Mouse (Mus musculus): ENCODE data around the gene Wdr46. TPM values are rescaled to one million over a fixed set of nuclear protein-coding genes. Genes with fewer than 3 reads are reported as not detected.
"Not testable (repeated sequence)": the region's sequence is repeated elsewhere in the genome, so short reads cannot be mapped to it uniquely, and the experiment has no call there.

The Wdr46 gene
- polyA plus RNA-seq, 1 experiment from 2014 or later, result 56.1 TPM

- Histone ChIP-seq H3K4me3 (peak overlapping the region; percentile 65), H3K27me3 (ENCODE audit: poor library complexity, severe bottlenecking) (peaks cover 38% of the 10 kb centered on the region), H3K4me1 (peaks cover 35% of the 10 kb centered on the region)
- WGBS, result 11% methylated on average over 8 of the region's 8 CpGs
- not testable (repeated sequence) for H3K9me3 ChIP-seq; H3K27ac ChIP-seq; H3K36me3 ChIP-seq (replicated peaks)
- DNase-seq (ENCODE audit: extremely low spot score, low spot score), result peak; percentile 60
These were observed 41.7 kb downstream of the Wdr46 start for GRCm38 (mm10) chr17:33982136-33982535.

GRCm38 (mm10) chr17:33991788-33992664 lies 51.6 kb downstream of the Wdr46 start:
- DNase-seq (ENCODE audit: extremely low spot score, low spot score), result peak; percentile 76
- Histone ChIP-seq H3K9me3 (no peaks in the 10 kb centered on the region), H3K4me1 (no peaks in the 10 kb centered on the region), H3K27ac (no peak overlapping the region), H3K36me3 (replicated peaks) (no peaks in the 10 kb centered on the region), H3K4me3 (no peak overlapping the region; the same call in 1 of the 2 replicates), H3K27me3 (ENCODE audit: poor library complexity, severe bottlenecking) (peaks cover 11% of the 10 kb centered on the region)
- WGBS, result 31% methylated on average over 10 of the region's 10 CpGs

- WGBS, result 92% methylated on average over 8 of the region's 8 CpGs
- Histone ChIP-seq H3K4me1 (peaks cover 9% of the 10 kb centered on the region), H3K27me3 (ENCODE audit: poor library complexity, severe bottlenecking) (peaks cover 31% of the 10 kb centered on the region), H3K27ac (no peak overlapping the region), H3K4me3 (no peak overlapping the region), H3K36me3 (replicated peaks) (no peaks in the 10 kb centered on the region), H3K9me3 (no peaks in the 10 kb centered on the region)
- no peak for DNase-seq (ENCODE audit: extremely low spot score, low spot score)
These were observed 54.5 kb downstream of the Wdr46 start for GRCm38 (mm10) chr17:33994959-33995358.

- WGBS, result 76% methylated on average over 3 of the region's 3 CpGs
- Histone ChIP-seq H3K27me3 (ENCODE audit: poor library complexity, severe bottlenecking) (peaks cover 38% of the 10 kb centered on the region), H3K9me3 (no peaks in the 10 kb centered on the region), H3K36me3 (replicated peaks) (no peaks in the 10 kb centered on the region), H3K27ac (no peak overlapping the region), H3K4me1 (peaks cover 16% of the 10 kb centered on the region), H3K4me3 (no peak overlapping the region)
- no peak for DNase-seq (ENCODE audit: extremely low spot score, low spot score)
These were observed 55.2 kb downstream of the Wdr46 start for GRCm38 (mm10) chr17:33995651-33996050.

GRCm38 (mm10) chr17:33997025-33997424 lies 56.6 kb downstream of the Wdr46 start:
- 98% methylated on average over 2 of the region's 2 CpGs for WGBS
- Histone ChIP-seq H3K27me3 (ENCODE audit: poor library complexity, severe bottlenecking) (peaks cover 52% of the 10 kb centered on the region), H3K4me1 (peaks cover 17% of the 10 kb centered on the region)
- H3K27ac ChIP-seq; DNase-seq (ENCODE audit: extremely low spot score, low spot score); H3K4me3 ChIP-seq; H3K36me3 ChIP-seq (replicated peaks); H3K9me3 ChIP-seq: not testable (repeated sequence)

GRCm38 (mm10) chr17:33998697-33999096 lies 58.2 kb downstream of the Wdr46 start:
- 0 out of 2 replicates have a peak overlapping the region, but pooled peaks have one; percentile 73 for H3K4me3 ChIP-seq
- peaks cover 20% of the 10 kb centered on the region for H3K4me1 ChIP-seq
- not testable (repeated sequence) for H3K9me3 ChIP-seq; DNase-seq (ENCODE audit: extremely low spot score, low spot score); H3K27ac ChIP-seq; H3K36me3 ChIP-seq (replicated peaks)
- WGBS, result 71% methylated on average over 5 of the region's 5 CpGs
- H3K27me3 ChIP-seq (ENCODE audit: poor library complexity, severe bottlenecking), result peaks cover 55% of the 10 kb centered on the region

Other genes starting within 250 kb of the Wdr46 start
- gene March2, start 222.0 kb upstream of the Wdr46 start, polyA plus RNA-seq (2016; fragmentation: Nextera tagmentation; extraction: Ambion mirVana), result 29.5 and 33.1 TPM in 2 replicates
- gene Rab11b, start 180.1 kb upstream of the Wdr46 start, polyA plus RNA-seq (2016; fragmentation: Nextera tagmentation; extraction: Ambion mirVana), result 338 and 346 TPM in 2 replicates
- gene Angptl4, start 158.8 kb upstream of the Wdr46 start, polyA plus RNA-seq (2016; fragmentation: Nextera tagmentation; extraction: Ambion mirVana), result 21.4 and 22.4 TPM in 2 replicates
- 22.7 and 27.9 TPM in 2 replicates for gene Kank3, start 130.1 kb upstream of the Wdr46 start, polyA plus RNA-seq (2016; fragmentation: Nextera tagmentation; extraction: Ambion mirVana)
- gene Rps28, start 116.1 kb upstream of the Wdr46 start, polyA plus RNA-seq (2016; fragmentation: Nextera tagmentation; extraction: Ambion mirVana), result 848 and 864 TPM in 2 replicates
- gene Ndufa7, start 116.1 kb upstream of the Wdr46 start, polyA plus RNA-seq (2016; fragmentation: Nextera tagmentation; extraction: Ambion mirVana), result 439 and 441 TPM in 2 replicates
- 86.6 and 89.0 TPM in 2 replicates for gene Cd320, start 97.6 kb upstream of the Wdr46 start, polyA plus RNA-seq (2016; fragmentation: Nextera tagmentation; extraction: Ambion mirVana)
- gene Gm7029, start 66.8 kb upstream of the Wdr46 start, polyA plus RNA-seq (2016; fragmentation: Nextera tagmentation; extraction: Ambion mirVana), result not detected in 2 replicates
- 6.6 and 8.1 TPM in 2 replicates for gene Kifc1, start 50.0 kb upstream of the Wdr46 start, polyA plus RNA-seq (2016; fragmentation: Nextera tagmentation; extraction: Ambion mirVana)
- gene Platr17, start 35.5 kb upstream of the Wdr46 start, polyA plus RNA-seq (2016; fragmentation: Nextera tagmentation; extraction: Ambion mirVana), result 0.19 and 0.39 TPM in 2 replicates
- 85.9 and 90.8 TPM in 2 replicates for gene Daxx, start 31.2 kb upstream of the Wdr46 start, polyA plus RNA-seq (2016; fragmentation: Nextera tagmentation; extraction: Ambion mirVana)
- gene Tapbp, start 24.8 kb upstream of the Wdr46 start, polyA plus RNA-seq (2016; fragmentation: Nextera tagmentation; extraction: Ambion mirVana), result 14.1 TPM in 2 replicates
- 21.2 and 23.2 TPM in 2 replicates for gene Zbtb22, start 24.8 kb upstream of the Wdr46 start, polyA plus RNA-seq (2016; fragmentation: Nextera tagmentation; extraction: Ambion mirVana)
- 39.3 and 46.7 TPM in 2 replicates for gene Rgl2, start 11.1 kb upstream of the Wdr46 start, polyA plus RNA-seq (2016; fragmentation: Nextera tagmentation; extraction: Ambion mirVana)
- gene Pfdn6, start 317 bp upstream of the Wdr46 start, polyA plus RNA-seq (2016; fragmentation: Nextera tagmentation; extraction: Ambion mirVana), result 239 and 242 TPM in 2 replicates
- gene B3galt4, start 10.8 kb downstream of the Wdr46 start, polyA plus RNA-seq (2016; fragmentation: Nextera tagmentation; extraction: Ambion mirVana), result 3.3 and 3.7 TPM in 2 replicates
- gene Vps52, start 15.2 kb downstream of the Wdr46 start, polyA plus RNA-seq (2016; fragmentation: Nextera tagmentation; extraction: Ambion mirVana), result 49.4 and 51.3 TPM in 2 replicates
- gene Rps18, start 15.3 kb downstream of the Wdr46 start, polyA plus RNA-seq (2016; fragmentation: Nextera tagmentation; extraction: Ambion mirVana), result 1,596 and 1,663 TPM in 2 replicates
- gene H2-K1, start 59.7 kb downstream of the Wdr46 start, polyA plus RNA-seq (2016; fragmentation: Nextera tagmentation; extraction: Ambion mirVana), result 51.2 and 51.8 TPM in 2 replicates
- gene Ring1, start 84.0 kb downstream of the Wdr46 start, polyA plus RNA-seq (2016; fragmentation: Nextera tagmentation; extraction: Ambion mirVana), result 11.4 and 12.4 TPM in 2 replicates
- 95.4 and 96.4 TPM in 2 replicates for gene H2-Ke6, start 87.4 kb downstream of the Wdr46 start, polyA plus RNA-seq (2016; fragmentation: Nextera tagmentation; extraction: Ambion mirVana)
- gene Slc39a7, start 91.0 kb downstream of the Wdr46 start, polyA plus RNA-seq (2016; fragmentation: Nextera tagmentation; extraction: Ambion mirVana), result 203 and 206 TPM in 2 replicates
- gene Rxrb, start 91.2 kb downstream of the Wdr46 start, polyA plus RNA-seq (2016; fragmentation: Nextera tagmentation; extraction: Ambion mirVana), result 44.5 and 48.3 TPM in 2 replicates
- 0.74 and 0.75 TPM in 2 replicates for gene Col11a2, start 98.8 kb downstream of the Wdr46 start, polyA plus RNA-seq (2016; fragmentation: Nextera tagmentation; extraction: Ambion mirVana)
- 0.12 and 0.43 TPM in 2 replicates for gene H2-Oa, start 151.7 kb downstream of the Wdr46 start, polyA plus RNA-seq (2016; fragmentation: Nextera tagmentation; extraction: Ambion mirVana)
- 4.5 and 6.9 TPM in 2 replicates for gene H2-DMa, start 178.9 kb downstream of the Wdr46 start, polyA plus RNA-seq (2016; fragmentation: Nextera tagmentation; extraction: Ambion mirVana)
- gene Brd2, start 182.0 kb downstream of the Wdr46 start, polyA plus RNA-seq (2016; fragmentation: Nextera tagmentation; extraction: Ambion mirVana), result 121 and 134 TPM in 2 replicates
- 0.16 and 0.26 TPM in 2 replicates for gene H2-DMb2, start 202.6 kb downstream of the Wdr46 start, polyA plus RNA-seq (2016; fragmentation: Nextera tagmentation; extraction: Ambion mirVana)
- gene H2-DMb1, start 212.4 kb downstream of the Wdr46 start, polyA plus RNA-seq (2016; fragmentation: Nextera tagmentation; extraction: Ambion mirVana), result 0.24 and 0.81 TPM in 2 replicates
- 1.4 and 1.7 TPM in 2 replicates for gene Tap1, start 246.9 kb downstream of the Wdr46 start, polyA plus RNA-seq (2016; fragmentation: Nextera tagmentation; extraction: Ambion mirVana)
- 0.79 and 1.3 TPM in 2 replicates for gene Psmb9, start 247.1 kb downstream of the Wdr46 start, polyA plus RNA-seq (2016; fragmentation: Nextera tagmentation; extraction: Ambion mirVana)